Mouse (Mus musculus): ENCODE data around the gene Mrps36.

Mrps36 gene

DNA sequence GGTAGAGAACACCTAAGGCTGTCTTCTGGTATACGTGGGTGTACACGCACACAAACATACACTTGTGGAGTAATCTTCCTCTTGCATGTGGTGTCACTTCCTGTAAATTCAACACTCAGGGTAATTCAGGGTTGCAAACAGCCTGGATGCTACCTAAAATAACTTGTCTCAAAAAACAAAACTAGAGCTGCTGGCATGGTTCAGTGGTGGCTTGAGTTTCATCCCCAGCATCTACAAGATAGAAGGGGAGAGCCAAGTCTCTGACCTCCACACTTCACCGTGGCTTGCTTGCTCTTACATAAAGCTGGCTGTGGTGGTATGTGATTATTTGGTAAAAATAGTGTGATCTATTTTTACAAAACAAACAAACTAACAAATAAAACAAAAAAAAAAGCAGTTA, 46.9 kb downstream of the Mrps36 start:
- TF ChIP-seq GATA4 (IDR thresholded peaks at IDR 0.05; ENCODE audit: insufficient replicate concordance, low read length) = no peak

DNA sequence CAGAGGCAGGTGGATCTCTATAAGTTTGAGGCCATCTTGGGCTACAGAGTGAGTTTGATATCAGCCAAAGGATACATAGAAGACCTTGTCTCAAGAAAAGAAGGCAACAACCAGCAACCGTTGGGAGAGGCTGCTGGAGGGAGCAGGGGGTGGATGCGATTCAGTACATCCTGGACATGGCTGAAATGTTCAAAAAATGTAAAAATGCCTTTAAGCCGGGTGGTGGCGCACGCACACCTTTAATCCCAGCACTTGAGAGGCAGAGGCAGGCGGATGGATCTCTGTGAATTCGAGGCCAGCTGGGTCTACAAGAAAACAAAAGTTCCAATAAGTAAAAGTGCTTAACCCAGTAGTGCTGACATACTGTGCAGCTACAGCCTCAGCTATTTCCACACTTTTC, 56.9 kb downstream of the Mrps36 start:
- no peak for TF ChIP-seq GATA4 (IDR thresholded peaks at IDR 0.05; ENCODE audit: insufficient replicate concordance, low read length)
